Mouse (Mus musculus): ENCODE data around the gene Olfm2. TPM values are rescaled to one million over a fixed set of nuclear protein-coding genes. Genes with fewer than 3 reads are reported as not detected.

Gene Olfm2
- polyA plus RNA-seq, 1 experiment, result 0.11 TPM

GRCm38 (mm10) chr9:20721582-20721981, 24.6 kb downstream of the Olfm2 start:
- Histone ChIP-seq H3K79me2 (ENCODE audit: control insufficient read depth, insufficient read depth) (no peaks in the 10 kb centered on the region), H3K27me3 (ENCODE audit: control insufficient read depth, insufficient read depth, insufficient read length) (peaks cover 27% of the 10 kb centered on the region), H3K36me3 (ENCODE audit: control insufficient read depth, insufficient read depth) (no peaks in the 10 kb centered on the region), H3K4me3 (no peak overlapping the region), H3ac (ENCODE audit: control insufficient read depth, insufficient read length) (no peak overlapping the region), H3K4me2 (ENCODE audit: low read depth) (no peak overlapping the region)
- no peak for TF ChIP-seq E2F4 (IDR thresholded peaks at IDR 0.05; ENCODE audit: insufficient read depth)
- TF ChIP-seq MYOD1 (IDR thresholded peaks at IDR 0.05; ENCODE audit: control insufficient read depth in 1 of 3, insufficient read length in 2 of 3, low read depth in 2 of 3), result no peak
- TF ChIP-seq MAX (IDR thresholded peaks at IDR 0.05; ENCODE audit: low read depth), result no peak
- TF ChIP-seq MYOG (IDR thresholded peaks at IDR 0.05; ENCODE audit: control insufficient read depth in 1 of 3, insufficient read depth in 1 of 3, insufficient read length in 2 of 3, low read depth in 2 of 3), result no peak
- TF ChIP-seq USF1 (IDR thresholded peaks at IDR 0.05; ENCODE audit: low read depth), result no peak
- TF ChIP-seq REST (IDR thresholded peaks at IDR 0.05; ENCODE audit: insufficient read depth, insufficient read length), result no peak
- TF ChIP-seq POLR2A (IDR thresholded peaks at IDR 0.05; ENCODE audit: insufficient read length, low read depth), result no peak
- no peak for TF ChIP-seq CEBPB (IDR thresholded peaks at IDR 0.05; ENCODE audit: insufficient read depth, poor library complexity, severe bottlenecking)
- TF ChIP-seq TCF12 (IDR thresholded peaks at IDR 0.05; ENCODE audit: insufficient read depth, poor library complexity, severe bottlenecking), result no peak
- TF ChIP-seq SRF (IDR thresholded peaks at IDR 0.05; ENCODE audit: control insufficient read depth, insufficient read length, low read depth), result no peak
- no peak for TF ChIP-seq TCF3 (IDR thresholded peaks at IDR 0.05; ENCODE audit: insufficient read length, low read depth)

GRCm38 (mm10) chr9:20715332-20715731, 30.8 kb downstream of the Olfm2 start:
- H3ac ChIP-seq (ENCODE audit: control insufficient read depth, insufficient read length), result no peak overlapping the region
- H3K36me3 ChIP-seq (ENCODE audit: control insufficient read depth, insufficient read depth), result no peaks in the 10 kb centered on the region
- H3K4me2 ChIP-seq (ENCODE audit: low read depth), result no peak overlapping the region
- H3K79me2 ChIP-seq (ENCODE audit: control insufficient read depth, insufficient read depth), result no peaks in the 10 kb centered on the region
- no peak overlapping the region for H3K4me3 ChIP-seq
- H3K27me3 ChIP-seq (ENCODE audit: control insufficient read depth, insufficient read depth, insufficient read length), result peaks cover 14% of the 10 kb centered on the region
- TF ChIP-seq MAX (IDR thresholded peaks at IDR 0.05; ENCODE audit: low read depth) (no peak), TCF12 (IDR thresholded peaks at IDR 0.05; ENCODE audit: insufficient read depth, poor library complexity, severe bottlenecking) (no peak), MYOG (IDR thresholded peaks at IDR 0.05; ENCODE audit: control insufficient read depth in 1 of 3, insufficient read depth in 1 of 3, insufficient read length in 2 of 3, low read depth in 2 of 3) (no peak), E2F4 (IDR thresholded peaks at IDR 0.05; ENCODE audit: insufficient read depth) (no peak), TCF3 (IDR thresholded peaks at IDR 0.05; ENCODE audit: insufficient read length, low read depth) (no peak), MYOD1 (IDR thresholded peaks at IDR 0.05; ENCODE audit: control insufficient read depth in 1 of 3, insufficient read length in 2 of 3, low read depth in 2 of 3) (no peak), POLR2A (IDR thresholded peaks at IDR 0.05; ENCODE audit: insufficient read length, low read depth) (no peak), SRF (IDR thresholded peaks at IDR 0.05; ENCODE audit: control insufficient read depth, insufficient read length, low read depth) (no peak)

DNA sequence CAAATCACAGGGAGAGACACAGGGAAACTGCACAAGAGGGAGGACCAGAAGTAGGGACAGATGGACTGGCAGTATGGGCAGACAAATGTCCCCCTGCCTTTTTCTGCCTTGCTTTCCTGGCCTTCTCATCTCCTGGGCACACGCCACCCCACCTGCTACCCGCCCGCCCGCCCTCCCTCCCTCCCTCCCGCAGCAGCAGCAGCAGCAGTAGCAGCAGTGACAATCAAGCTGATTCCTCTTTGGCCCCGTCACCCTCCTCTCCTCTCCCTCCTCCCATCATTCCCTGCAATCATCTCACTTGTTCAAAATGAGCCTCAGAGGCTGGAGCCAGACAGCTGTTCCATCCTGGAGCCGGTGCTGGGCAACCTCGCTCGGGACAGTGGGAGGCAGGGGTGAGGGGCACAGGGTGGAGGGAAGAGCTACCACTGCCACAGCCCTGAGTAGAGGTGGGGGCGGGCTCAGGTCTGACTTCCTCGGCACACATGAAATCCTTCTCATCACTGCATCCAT, 32.6 kb downstream of the Olfm2 start:
- H3K36me3 ChIP-seq (ENCODE audit: control insufficient read depth, insufficient read depth), result no peaks in the 10 kb centered on the region

DNA sequence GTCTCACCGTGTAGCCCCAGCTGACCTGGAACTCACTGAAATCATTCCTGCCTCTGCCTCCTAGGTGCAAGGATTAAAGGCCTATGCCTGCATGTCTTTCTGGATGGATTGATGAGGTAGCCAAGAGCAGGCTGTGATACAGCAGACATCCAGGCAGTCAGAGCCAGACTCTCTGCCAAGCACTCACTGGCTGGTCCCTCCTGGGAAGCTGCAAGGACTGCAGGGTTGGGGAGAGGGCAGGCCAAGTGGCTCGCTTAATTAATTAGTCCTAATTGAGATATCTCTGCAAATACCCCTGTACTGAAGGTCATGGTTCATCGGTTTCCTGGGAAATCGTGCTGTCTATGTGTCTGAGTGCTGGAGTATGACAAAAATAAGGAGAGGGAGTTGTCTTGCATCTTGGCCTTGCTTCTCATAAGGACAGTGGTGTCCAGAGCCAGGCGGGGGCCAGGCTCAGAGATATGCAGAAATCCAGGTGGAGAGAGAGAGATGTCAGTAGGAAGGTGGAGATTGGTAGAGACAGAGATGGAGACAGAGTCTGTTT, 33.1 kb downstream of the Olfm2 start:
- TF ChIP-seq CEBPB (IDR thresholded peaks at IDR 0.05; ENCODE audit: insufficient read depth, poor library complexity, severe bottlenecking) (no peak), USF1 (IDR thresholded peaks at IDR 0.05; ENCODE audit: low read depth) (no peak), TCF3 (IDR thresholded peaks at IDR 0.05; ENCODE audit: insufficient read length, low read depth) (no peak), POLR2AphosphoS2 (IDR thresholded peaks at IDR 0.05; ENCODE audit: insufficient read length, low read depth) (no peak), REST (IDR thresholded peaks at IDR 0.05; ENCODE audit: insufficient read depth, insufficient read length) (no peak), POLR2A (IDR thresholded peaks at IDR 0.05; ENCODE audit: insufficient read length, low read depth) (no peak), MAX (IDR thresholded peaks at IDR 0.05; ENCODE audit: low read depth) (no peak), TCF12 (IDR thresholded peaks at IDR 0.05; ENCODE audit: insufficient read depth, poor library complexity, severe bottlenecking) (no peak), E2F4 (IDR thresholded peaks at IDR 0.05; ENCODE audit: insufficient read depth) (no peak), MYOD1 (IDR thresholded peaks at IDR 0.05; ENCODE audit: control insufficient read depth in 1 of 3, insufficient read length in 2 of 3, low read depth in 2 of 3) (no peak), SRF (IDR thresholded peaks at IDR 0.05; ENCODE audit: control insufficient read depth, insufficient read length, low read depth) (no peak), MYOG (IDR thresholded peaks at IDR 0.05; ENCODE audit: control insufficient read depth in 1 of 3, insufficient read depth in 1 of 3, insufficient read length in 2 of 3, low read depth in 2 of 3) (no peak)
- Histone ChIP-seq H3K36me3 (ENCODE audit: control insufficient read depth, insufficient read depth) (no peaks in the 10 kb centered on the region), H3ac (ENCODE audit: control insufficient read depth, insufficient read length) (no peak overlapping the region), H3K79me2 (ENCODE audit: control insufficient read depth, insufficient read depth) (no peaks in the 10 kb centered on the region), H3K4me3 (no peak overlapping the region), H3K27me3 (ENCODE audit: control insufficient read depth, insufficient read depth, insufficient read length) (peaks cover 14% of the 10 kb centered on the region), H3K4me2 (ENCODE audit: low read depth) (no peak overlapping the region)

More for the DNA sequence above, 32.6 kb downstream of the Olfm2 start:
- Histone ChIP-seq H3K79me2 (ENCODE audit: control insufficient read depth, insufficient read depth) (no peaks in the 10 kb centered on the region), H3K4me2 (ENCODE audit: low read depth) (no peak overlapping the region), H3K27me3 (ENCODE audit: control insufficient read depth, insufficient read depth, insufficient read length) (peaks cover 14% of the 10 kb centered on the region), H3ac (ENCODE audit: control insufficient read depth, insufficient read length) (no peak overlapping the region), H3K4me3 (no peak overlapping the region)
- no peak for TF ChIP-seq POLR2A (IDR thresholded peaks at IDR 0.05; ENCODE audit: insufficient read length, low read depth)
- no peak for TF ChIP-seq MAX (IDR thresholded peaks at IDR 0.05; ENCODE audit: low read depth)
- TF ChIP-seq E2F4 (IDR thresholded peaks at IDR 0.05; ENCODE audit: insufficient read depth), result no peak
- TF ChIP-seq TCF3 (IDR thresholded peaks at IDR 0.05; ENCODE audit: insufficient read length, low read depth), result no peak

- Histone ChIP-seq H3K4me2 (ENCODE audit: low read depth) (no peak overlapping the region), H3K79me2 (ENCODE audit: control insufficient read depth, insufficient read depth) (no peaks in the 10 kb centered on the region), H3ac (ENCODE audit: control insufficient read depth, insufficient read length) (no peak overlapping the region), H3K36me3 (ENCODE audit: control insufficient read depth, insufficient read depth) (no peaks in the 10 kb centered on the region), H3K27me3 (ENCODE audit: control insufficient read depth, insufficient read depth, insufficient read length) (peaks cover 14% of the 10 kb centered on the region), H3K4me3 (no peak overlapping the region)
- no peak for TF ChIP-seq MAX (IDR thresholded peaks at IDR 0.05; ENCODE audit: low read depth)
- TF ChIP-seq USF1 (IDR thresholded peaks at IDR 0.05; ENCODE audit: low read depth), result no peak
- TF ChIP-seq TCF12 (IDR thresholded peaks at IDR 0.05; ENCODE audit: insufficient read depth, poor library complexity, severe bottlenecking), result no peak
- no peak for TF ChIP-seq REST (IDR thresholded peaks at IDR 0.05; ENCODE audit: insufficient read depth, insufficient read length)
- TF ChIP-seq POLR2A (IDR thresholded peaks at IDR 0.05; ENCODE audit: insufficient read length, low read depth), result no peak
- TF ChIP-seq POLR2AphosphoS2 (IDR thresholded peaks at IDR 0.05; ENCODE audit: insufficient read length, low read depth), result no peak
- no peak for TF ChIP-seq MYOG (IDR thresholded peaks at IDR 0.05; ENCODE audit: control insufficient read depth in 1 of 3, insufficient read depth in 1 of 3, insufficient read length in 2 of 3, low read depth in 2 of 3)
- no peak for TF ChIP-seq MYOD1 (IDR thresholded peaks at IDR 0.05; ENCODE audit: control insufficient read depth in 1 of 3, insufficient read length in 2 of 3, low read depth in 2 of 3)
- no peak for TF ChIP-seq SRF (IDR thresholded peaks at IDR 0.05; ENCODE audit: control insufficient read depth, insufficient read length, low read depth)
- no peak for TF ChIP-seq CEBPB (IDR thresholded peaks at IDR 0.05; ENCODE audit: insufficient read depth, poor library complexity, severe bottlenecking)
- TF ChIP-seq E2F4 (IDR thresholded peaks at IDR 0.05; ENCODE audit: insufficient read depth), result no peak
- no peak for TF ChIP-seq TCF3 (IDR thresholded peaks at IDR 0.05; ENCODE audit: insufficient read length, low read depth)
Measured at GRCm38 (mm10) chr9:20710471-20710870, 35.7 kb downstream of the Olfm2 start.

All from myocyte (in vitro differentiated cells).